Mouse (Mus musculus) forebrain, embryonic 14.5 days (tissue): ENCODE data around the gene Foxi1. TPM values are rescaled to one million over a fixed set of nuclear protein-coding genes. Genes with fewer than 3 reads are reported as not detected.

Experiments used
- ATAC-seq: fragments of 200-750 bp; cut with Nextera tagmentation; 2 replicates; pipeline ENCODE4 v1.8.0; 2017; ENCODE audit warnings: mild to moderate bottlenecking, moderate library complexity
- DNase-seq: peaks from one replicate; pipeline ENCODE4 v3.0.0-alpha.2; 2015; ENCODE audit warnings: low spot score
- H3K27ac ChIP-seq: fragments of 300-500 bp; sonication (generic); 2 replicates; pipeline ENCODE4 v1.5.1; 2014; ENCODE audit warnings: low read depth, mild to moderate bottlenecking, control low read depth, low read length, moderate library complexity
- H3K27me3 ChIP-seq: fragments of 300-500 bp; sonication (generic); replicated peaks from 2 replicates; pipeline ENCODE4 v1.6.1; 2014; ENCODE audit warnings: low read length, control low read depth, mixed read lengths; ENCODE audit not compliant: control insufficient read depth, insufficient read depth
- H3K36me3 ChIP-seq: fragments of 300-500 bp; sonication (generic); 2 replicates; pipeline ENCODE4 v1.6.1; 2014; ENCODE audit warnings: low read length, control low read depth; ENCODE audit not compliant: control insufficient read depth, insufficient read depth
- H3K4me1 ChIP-seq: fragments of 300-500 bp; sonication (generic); 2 replicates; pipeline ENCODE4 v1.6.1; 2014; ENCODE audit warnings: antibody characterized with exemption, low read length, control low read depth; ENCODE audit not compliant: control insufficient read depth, insufficient read depth
- H3K4me2 ChIP-seq: fragments of 300-500 bp; sonication (generic); 2 replicates; pipeline ENCODE4 v1.6.1; 2014; ENCODE audit warnings: mild to moderate bottlenecking, control low read depth, low read length
- H3K4me3 ChIP-seq: fragments of 300-500 bp; sonication (generic); 2 replicates; pipeline ENCODE4 v1.5.1; 2014; ENCODE audit warnings: low read depth, low read length, control low read depth
- H3K9ac ChIP-seq: fragments of 300-500 bp; sonication (generic); 2 replicates; pipeline ENCODE4 v1.6.1; 2014; ENCODE audit warnings: mild to moderate bottlenecking, low read length, control low read depth, moderate library complexity
- H3K9me3 ChIP-seq: fragments of 300-500 bp; sonication (generic); replicated peaks from 2 replicates; pipeline ENCODE4 v1.6.1; 2016; ENCODE audit warnings: low read length, control low read depth, mixed read lengths; ENCODE audit not compliant: control insufficient read depth
- WGBS: fragments of 180-500 bp; shearing (Covaris S2); extraction: QIAGEN DNeasy Blood & Tissue Kit; methylation state at CpG from one replicate; pipeline ENCODE4 v1.1.7; 2014; 5-methylcytosine and 5-hydroxymethylcytosine counted together
- polyA plus RNA-seq: library from polyadenylated mRNA; unstranded; fragments of >200 nt; fragmentation: Nextera tagmentation; extraction: Ambion mirVana; gene quantifications from 2 replicates; pipeline ENCODE4 v1.2.1, GENCODE M21; 2014

The Foxi1 gene
- polyA plus RNA-seq, 1 experiment from 2014 or later, result not detected

GRCm38 (mm10) chr11:34176371-34176770 lies 31.5 kb downstream of the Foxi1 start:
- Histone ChIP-seq H3K9ac (no peak overlapping the region), H3K36me3 (no peaks in the 10 kb centered on the region), H3K4me3 (no peak overlapping the region), H3K4me2 (no peak overlapping the region), H3K27ac (no peak overlapping the region), H3K27me3 (no peaks in the 10 kb centered on the region), H3K4me1 (0 out of 2 replicates have a peak, but pooled peaks cover under 1% of the 10 kb centered on the region), H3K9me3 (no peaks in the 10 kb centered on the region)
- ATAC-seq (no peak), DNase-seq (no peak)
- WGBS, result 89% methylated on average over 1 of the region's 1 CpGs

- DNase-seq (no peak), ATAC-seq (no peak)
- Histone ChIP-seq H3K9ac (no peak overlapping the region), H3K4me3 (no peak overlapping the region), H3K36me3 (no peaks in the 10 kb centered on the region), H3K27ac (no peak overlapping the region), H3K27me3 (no peaks in the 10 kb centered on the region), H3K9me3 (no peaks in the 10 kb centered on the region), H3K4me1 (no peaks in the 10 kb centered on the region), H3K4me2 (no peak overlapping the region)
- WGBS, result 61% methylated on average over 1 of the region's 1 CpGs
Measured at GRCm38 (mm10) chr11:34171221-34171620, 36.7 kb downstream of the Foxi1 start.

GRCm38 (mm10) chr11:34169464-34169894 lies 38.4 kb downstream of the Foxi1 start:
- no peak overlapping the region for H3K4me2 ChIP-seq
- DNase-seq (no peak), ATAC-seq (no peak)
- H3K4me3 ChIP-seq, result no peak overlapping the region
- H3K27ac ChIP-seq, result no peak overlapping the region
- no peaks in the 10 kb centered on the region for H3K27me3 ChIP-seq
- no peak overlapping the region for H3K9ac ChIP-seq
- WGBS, result 16% methylated on average over 5 of the region's 5 CpGs
- no peaks in the 10 kb centered on the region for H3K4me1 ChIP-seq
- no peaks in the 10 kb centered on the region for H3K36me3 ChIP-seq
- H3K9me3 ChIP-seq, result no peaks in the 10 kb centered on the region

GRCm38 (mm10) chr11:34166392-34166791 lies 41.5 kb downstream of the Foxi1 start:
- Histone ChIP-seq H3K36me3 (no peaks in the 10 kb centered on the region), H3K27me3 (no peaks in the 10 kb centered on the region), H3K4me3 (no peak overlapping the region), H3K4me2 (no peak overlapping the region), H3K9me3 (no peaks in the 10 kb centered on the region), H3K27ac (no peak overlapping the region), H3K4me1 (no peaks in the 10 kb centered on the region), H3K9ac (no peak overlapping the region)
- ATAC-seq, result no peak
- DNase-seq, result no peak
- WGBS, result 92% methylated on average over 4 of the region's 4 CpGs

GRCm38 (mm10) chr11:34165278-34165677 lies 42.6 kb downstream of the Foxi1 start:
- H3K4me2 ChIP-seq, result no peak overlapping the region
- no peak overlapping the region for H3K27ac ChIP-seq
- H3K9me3 ChIP-seq, result no peaks in the 10 kb centered on the region
- no peaks in the 10 kb centered on the region for H3K27me3 ChIP-seq
- 97% methylated on average over 11 of the region's 11 CpGs for WGBS
- no peak overlapping the region for H3K4me3 ChIP-seq
- no peaks in the 10 kb centered on the region for H3K36me3 ChIP-seq
- DNase-seq, result no peak
- ATAC-seq, result no peak
- H3K9ac ChIP-seq, result no peak overlapping the region
- no peaks in the 10 kb centered on the region for H3K4me1 ChIP-seq

GRCm38 (mm10) chr11:34158916-34159315 lies 49.0 kb downstream of the Foxi1 start:
- Histone ChIP-seq H3K9me3 (no peaks in the 10 kb centered on the region), H3K36me3 (no peaks in the 10 kb centered on the region), H3K4me3 (no peak overlapping the region)

GRCm38 (mm10) chr11:34155235-34155634 lies 52.7 kb downstream of the Foxi1 start:
- Histone ChIP-seq H3K9ac (no peak overlapping the region), H3K9me3 (no peaks in the 10 kb centered on the region), H3K4me3 (no peak overlapping the region), H3K36me3 (no peaks in the 10 kb centered on the region), H3K4me2 (no peak overlapping the region), H3K4me1 (no peaks in the 10 kb centered on the region), H3K27me3 (no peaks in the 10 kb centered on the region), H3K27ac (no peak overlapping the region)
- WGBS, result 86% methylated on average over 7 of the region's 7 CpGs
- no peak for DNase-seq
- no peak for ATAC-seq

More at GRCm38 (mm10) chr11:34158916-34159315, 49.0 kb downstream of the Foxi1 start:
- no peaks in the 10 kb centered on the region for H3K27me3 ChIP-seq
- H3K9ac ChIP-seq, result no peak overlapping the region
- no peak for ATAC-seq
- WGBS, result 74% methylated on average over 9 of the region's 9 CpGs
- no peak overlapping the region for H3K27ac ChIP-seq
- H3K4me2 ChIP-seq, result no peak overlapping the region
- DNase-seq, result no peak
- no peaks in the 10 kb centered on the region for H3K4me1 ChIP-seq

Other genes with a start within 250 kb of the Foxi1 start
- 0.09 and 0.22 TPM in 2 replicates for gene Kcnmb1, start 245.1 kb downstream of the Foxi1 start, polyA plus RNA-seq
- 55.1 and 55.7 TPM in 2 replicates for gene Kcnip1, start 214.9 kb downstream of the Foxi1 start, polyA plus RNA-seq
- 2.2 and 2.8 TPM in 2 replicates for gene Lcp2, start 161.2 kb downstream of the Foxi1 start, polyA plus RNA-seq
- not detected in 2 replicates for gene 4930469K13Rik, start 109.5 kb downstream of the Foxi1 start, polyA plus RNA-seq
- 1.4 and 1.6 TPM in 2 replicates for gene Fam196b, start 106.7 kb upstream of the Foxi1 start, polyA plus RNA-seq